Mouse (Mus musculus): ENCODE results near the gene Irx2. TPM values are rescaled to one million over a fixed set of nuclear protein-coding genes. Genes with fewer than 3 reads are reported as not detected.
A peak's percentile ranks its signal among the peaks of the same experiment; 100 is the strongest.

The Irx2 gene
- polyA plus RNA-seq (2012; rRNA removed), result 1.0 and 2.0 TPM in 2 replicates

DNA sequence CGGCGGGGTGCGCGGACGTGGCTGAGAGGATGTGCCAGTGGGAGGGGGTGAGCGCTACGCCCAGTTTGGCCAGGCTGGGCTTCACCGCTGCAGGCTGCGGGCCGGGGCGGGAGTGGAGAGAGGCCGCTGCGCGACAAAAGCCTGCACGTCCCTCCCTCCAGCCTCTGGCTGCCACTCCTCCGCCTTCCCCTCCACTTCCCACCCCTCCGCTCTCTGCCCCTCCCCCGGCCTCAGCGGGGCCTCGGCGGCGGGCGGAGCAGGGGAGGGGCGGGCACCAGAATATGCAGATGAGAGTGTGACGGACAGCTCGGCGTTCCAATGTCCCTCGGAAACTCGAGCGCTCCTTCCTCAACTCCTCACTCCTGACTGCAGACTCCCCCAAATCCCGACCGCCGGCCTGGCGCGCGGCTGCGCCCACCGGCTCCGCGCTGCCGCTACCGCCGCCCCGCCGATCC lies at the start of gene Irx2:
Gene Irx2, plus strand, starts transcription at position 359 of the 455 bp plus-strand sequence.
- peak; percentile 54 for DNase-seq (ENCODE audit: low spot score)

DNA sequence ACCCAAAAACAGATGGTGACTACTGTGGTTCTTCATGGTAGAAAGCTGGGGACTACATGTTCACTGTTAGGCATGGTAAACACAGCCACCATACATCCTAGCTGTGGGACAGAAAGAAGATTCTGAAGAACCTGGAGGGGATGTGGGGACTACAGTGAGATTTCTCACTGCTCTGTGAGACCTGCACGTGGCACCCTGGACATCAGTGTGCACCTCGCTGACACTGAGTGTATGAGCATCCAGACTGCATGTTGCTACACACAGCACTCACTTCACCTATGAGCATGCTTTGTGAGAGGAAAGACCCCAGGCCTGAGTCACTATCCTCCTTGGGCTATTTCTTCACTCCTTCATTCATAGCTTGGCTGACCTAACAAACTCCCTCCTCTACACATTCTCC lies 47.3 kb upstream of the Irx2 start:
- no peak for DNase-seq (ENCODE audit: low spot score)

DNA sequence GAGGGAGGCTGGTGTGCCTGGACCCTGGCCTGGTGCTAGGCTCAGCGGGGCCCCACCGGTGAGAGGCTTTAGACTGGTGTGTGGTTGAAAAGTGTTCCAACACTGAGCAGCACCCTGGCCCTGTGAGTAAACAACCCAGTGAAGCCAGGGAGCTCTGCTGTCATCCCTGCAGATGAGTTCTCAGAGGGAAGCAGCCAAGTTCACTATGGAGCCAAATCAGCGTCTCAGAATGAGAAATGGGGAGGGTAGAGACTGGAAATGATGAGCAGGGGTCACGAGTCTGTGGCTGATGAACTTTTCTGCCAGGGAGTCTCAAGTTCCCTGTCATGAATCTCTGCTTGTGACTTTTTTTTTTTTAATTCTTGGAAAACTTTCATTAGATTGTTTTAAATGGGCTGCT lies 36.1 kb upstream of the Irx2 start:
- no peak for DNase-seq (ENCODE audit: low spot score)

DNA sequence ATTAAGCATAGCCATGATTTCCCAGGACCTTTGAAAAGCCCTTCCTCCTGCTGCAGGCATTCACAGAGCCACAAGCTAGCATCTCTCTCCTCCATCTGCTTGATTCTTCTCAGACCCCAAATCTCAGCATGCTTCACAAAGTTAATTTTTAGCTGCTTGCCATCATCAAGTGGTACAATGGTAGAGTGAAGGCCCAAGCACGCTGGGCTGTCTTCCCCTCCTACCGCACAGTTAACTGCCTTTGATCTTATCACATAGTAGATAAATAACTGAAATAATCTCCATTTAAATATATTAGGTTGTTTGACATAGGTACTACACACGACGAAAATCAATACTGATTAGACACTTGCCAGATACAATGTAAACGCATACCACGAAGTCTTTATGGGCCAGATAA lies 35.3 kb upstream of the Irx2 start:
- no peak for DNase-seq (ENCODE audit: low spot score)

DNA sequence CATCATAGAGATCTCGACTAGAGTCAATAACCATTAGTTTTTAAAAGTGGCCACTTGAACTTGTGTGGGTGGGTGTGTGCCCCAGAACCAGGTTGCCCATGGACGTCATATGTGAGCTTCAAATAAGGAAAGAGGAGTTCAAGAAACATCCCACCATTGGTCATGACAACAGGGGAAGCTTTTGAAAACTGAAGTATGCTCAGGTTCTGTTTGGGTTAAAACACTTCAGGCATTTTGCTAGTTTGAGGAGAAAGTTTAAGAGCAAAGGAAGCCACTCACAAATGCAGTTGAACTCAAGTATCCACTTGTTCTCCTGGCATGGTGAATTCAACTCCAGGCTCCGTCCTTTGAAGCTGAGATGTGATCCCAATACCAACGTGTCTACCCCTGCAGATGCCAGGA lies 34.9 kb upstream of the Irx2 start:
- DNase-seq (ENCODE audit: low spot score), result no peak

DNA sequence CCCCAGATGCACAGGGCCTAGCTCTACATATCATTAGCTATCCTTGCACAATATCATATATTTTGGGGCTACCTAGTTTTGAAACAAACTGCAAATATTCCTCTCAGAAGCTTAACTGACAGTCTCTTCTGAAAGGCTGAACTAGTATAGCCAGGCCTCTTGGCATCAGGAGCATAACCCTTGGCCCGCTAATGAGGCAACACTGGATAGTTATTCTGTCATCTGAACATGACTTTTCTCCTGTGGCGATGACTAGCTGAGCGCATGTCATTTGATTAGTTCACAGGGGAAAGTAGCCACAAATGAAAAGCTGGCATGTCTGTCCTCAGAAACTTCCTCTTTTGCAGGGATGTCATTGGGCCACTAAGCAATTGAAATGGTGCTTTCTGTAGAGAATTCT lies 29.4 kb upstream of the Irx2 start:
- no peak for DNase-seq (ENCODE audit: low spot score)

DNA sequence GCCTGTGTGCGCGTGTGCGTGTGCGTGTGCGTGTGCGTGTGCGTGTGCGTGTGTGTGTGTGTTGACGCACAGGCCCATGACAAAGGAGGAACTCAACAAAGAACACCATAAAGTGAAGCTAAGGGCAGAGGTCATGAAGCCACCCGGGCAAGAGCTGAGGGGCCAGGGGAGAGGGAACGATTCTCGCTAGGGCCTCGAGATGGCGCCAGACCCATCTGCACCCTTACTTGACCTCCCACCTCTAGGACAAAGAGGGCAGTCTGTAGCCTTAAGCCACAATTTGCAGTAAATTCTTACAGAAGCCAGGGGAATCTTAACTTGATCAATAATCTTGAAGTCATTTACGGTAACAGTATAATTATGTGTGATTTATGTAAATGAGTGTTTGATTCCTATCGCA lies 19.9 kb upstream of the Irx2 start:
- DNase-seq (ENCODE audit: low spot score), result no peak

DNA sequence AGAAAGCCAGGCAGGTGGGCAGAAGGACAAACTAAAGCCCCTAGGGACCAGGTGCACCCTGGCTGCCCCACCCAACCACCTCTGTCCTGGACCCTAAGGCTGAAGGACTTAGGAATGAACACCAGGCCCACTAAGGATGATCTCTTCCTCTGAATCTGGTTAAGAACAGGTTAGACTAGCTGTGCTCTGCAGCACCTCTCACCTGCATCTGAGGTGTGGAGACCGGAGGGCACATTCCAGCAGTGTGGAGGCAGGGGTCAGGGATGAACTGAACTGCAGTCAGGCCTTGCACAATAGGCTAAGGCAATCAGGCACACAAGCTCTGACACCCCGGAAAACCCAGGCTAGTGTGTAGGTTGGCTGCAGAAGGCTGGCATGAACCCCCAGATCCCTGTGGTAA lies 18.3 kb upstream of the Irx2 start:
- DNase-seq (ENCODE audit: low spot score), result no peak

DNA sequence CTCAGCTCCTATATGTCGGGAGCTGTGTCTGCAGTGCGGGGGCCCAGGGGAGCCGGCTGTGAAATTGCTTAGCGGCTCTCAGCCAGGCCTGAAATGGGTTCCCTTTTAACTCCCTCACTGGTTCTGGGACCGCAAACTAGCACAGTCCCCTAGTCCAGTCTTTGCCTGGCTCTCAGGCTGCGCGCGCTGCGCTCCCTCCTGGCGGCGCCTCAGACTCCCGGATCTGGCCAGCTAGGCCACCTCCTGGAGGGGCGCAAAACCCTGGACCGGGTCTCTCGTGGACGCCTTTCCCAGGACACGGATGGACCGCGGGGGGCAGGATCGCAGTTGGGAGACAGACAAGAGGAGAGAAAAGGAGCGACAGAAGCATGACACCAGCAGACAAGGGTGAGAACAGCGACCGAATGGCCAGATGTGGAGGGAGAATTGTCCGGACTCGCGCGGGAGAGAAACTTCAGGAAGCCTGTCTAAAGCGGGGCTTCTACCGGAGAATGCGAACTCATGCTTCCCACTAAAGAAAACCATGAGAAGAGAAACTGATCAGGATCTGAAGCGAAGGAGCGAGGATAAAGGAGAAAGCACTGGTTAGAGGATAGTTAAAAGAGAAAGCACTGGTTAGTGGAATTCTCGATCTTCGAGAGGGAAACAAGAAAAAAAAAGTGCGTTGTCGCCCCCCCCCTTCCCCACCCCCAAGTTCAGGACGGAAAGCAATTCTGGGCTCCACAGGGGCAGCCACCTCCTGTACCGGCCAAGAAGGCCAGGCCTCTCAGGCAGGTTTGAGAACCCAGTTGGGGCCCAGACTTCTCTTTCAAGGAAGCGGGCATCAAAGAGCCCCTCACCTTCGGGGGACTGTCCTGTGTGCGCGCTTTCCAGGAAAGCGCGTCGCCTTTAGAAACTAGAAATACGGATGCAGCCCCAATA lies 4.4 kb upstream of the Irx2 start:
- DNase-seq (ENCODE audit: low spot score), result no peak

DNA sequence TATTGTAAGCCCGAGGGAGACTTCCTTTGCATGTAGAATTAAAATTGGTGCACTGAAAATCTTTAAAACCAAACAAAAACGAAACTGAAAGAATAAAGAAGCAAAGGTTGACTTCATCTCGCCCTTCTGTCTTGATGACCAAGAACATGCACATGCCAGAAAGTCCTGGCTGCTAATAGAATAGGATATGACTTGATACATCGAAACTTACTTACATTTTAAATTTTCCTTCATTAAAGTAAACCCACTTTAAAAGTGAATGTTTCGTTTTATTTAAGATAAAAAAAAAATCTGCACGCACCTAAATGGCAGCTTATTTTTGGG lies 3.8 kb upstream of the Irx2 start:
- DNase-seq (ENCODE audit: low spot score), result no peak

DNA sequence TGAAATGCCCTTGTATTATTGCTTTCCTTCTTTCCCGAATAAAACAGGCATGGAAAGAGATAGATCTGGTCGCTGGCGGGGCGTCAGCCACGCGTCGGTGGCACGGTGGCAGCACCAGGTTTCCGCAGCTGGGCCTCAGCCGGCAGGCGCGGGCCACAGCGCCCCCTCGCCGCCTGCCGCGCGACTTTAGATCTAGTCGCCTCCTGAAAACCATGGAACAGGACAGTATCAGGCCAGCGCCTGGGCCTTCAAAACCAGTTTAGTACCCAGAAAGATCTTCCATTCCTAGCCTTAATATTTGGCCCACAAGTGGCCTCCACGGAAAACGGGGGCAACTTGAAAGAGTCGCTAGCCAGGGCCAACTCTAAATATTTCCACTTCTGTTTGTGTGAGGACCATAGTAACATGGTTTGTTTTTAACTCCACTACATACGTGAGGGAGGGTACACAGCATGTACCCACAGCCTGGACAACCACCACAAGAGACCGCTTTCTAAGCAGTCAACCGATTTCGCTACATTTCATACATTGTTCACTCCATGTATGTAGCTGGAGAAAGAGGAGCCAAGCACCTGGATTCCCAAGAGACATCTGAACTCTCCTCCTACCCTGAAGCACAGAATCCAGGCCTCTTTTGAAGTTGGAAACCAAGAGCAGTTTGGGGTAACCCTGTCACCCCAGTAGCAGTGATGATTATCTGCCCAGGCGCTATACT lies 3.2 kb upstream of the Irx2 start:
- no peak for DNase-seq (ENCODE audit: low spot score)

DNA sequence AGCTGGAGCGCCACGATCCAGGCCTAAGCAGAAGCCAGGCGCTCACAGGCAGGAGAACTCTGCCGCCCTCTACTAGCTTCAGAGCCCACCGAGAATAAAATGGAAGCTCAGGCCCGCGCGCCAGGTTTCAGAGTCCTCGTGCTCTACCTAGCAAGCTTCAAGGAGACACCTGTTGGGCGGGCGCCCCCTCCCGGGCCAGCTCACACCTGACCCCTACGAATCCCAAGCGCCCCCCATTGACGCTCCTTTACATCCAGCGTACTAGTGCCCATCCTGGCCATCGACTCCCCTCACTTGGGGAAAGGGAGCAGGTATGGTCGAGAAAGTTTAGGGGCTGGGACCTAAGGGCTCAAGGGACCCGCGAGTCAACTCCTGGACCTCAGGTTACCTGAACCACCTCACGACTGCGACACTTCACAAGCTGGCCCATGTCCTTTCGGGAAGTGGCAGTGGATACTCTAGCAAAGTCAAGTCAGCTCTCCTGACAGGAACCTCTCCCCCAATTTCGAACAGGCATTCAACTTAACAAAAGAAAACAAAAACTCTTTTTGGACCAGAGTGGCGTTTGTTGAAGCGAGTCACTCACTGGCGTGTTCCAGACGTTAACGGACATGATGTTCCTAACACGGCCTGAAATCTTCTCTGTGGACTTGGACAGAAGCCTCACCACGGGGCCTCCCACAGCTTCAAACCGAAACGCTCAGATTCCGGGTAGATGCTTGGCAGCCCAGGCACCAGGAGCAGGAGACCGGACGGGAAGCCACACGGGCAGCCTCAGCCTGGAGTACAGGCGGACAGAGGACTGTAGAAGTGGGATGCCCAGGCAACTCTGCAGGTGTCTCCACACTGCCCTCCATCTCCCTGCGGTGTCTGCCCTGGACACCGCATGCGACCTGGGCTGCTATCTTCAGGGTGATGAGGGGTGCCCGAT lies 964 bp upstream of the Irx2 start:
- no peak for DNase-seq (ENCODE audit: low spot score)

DNA sequence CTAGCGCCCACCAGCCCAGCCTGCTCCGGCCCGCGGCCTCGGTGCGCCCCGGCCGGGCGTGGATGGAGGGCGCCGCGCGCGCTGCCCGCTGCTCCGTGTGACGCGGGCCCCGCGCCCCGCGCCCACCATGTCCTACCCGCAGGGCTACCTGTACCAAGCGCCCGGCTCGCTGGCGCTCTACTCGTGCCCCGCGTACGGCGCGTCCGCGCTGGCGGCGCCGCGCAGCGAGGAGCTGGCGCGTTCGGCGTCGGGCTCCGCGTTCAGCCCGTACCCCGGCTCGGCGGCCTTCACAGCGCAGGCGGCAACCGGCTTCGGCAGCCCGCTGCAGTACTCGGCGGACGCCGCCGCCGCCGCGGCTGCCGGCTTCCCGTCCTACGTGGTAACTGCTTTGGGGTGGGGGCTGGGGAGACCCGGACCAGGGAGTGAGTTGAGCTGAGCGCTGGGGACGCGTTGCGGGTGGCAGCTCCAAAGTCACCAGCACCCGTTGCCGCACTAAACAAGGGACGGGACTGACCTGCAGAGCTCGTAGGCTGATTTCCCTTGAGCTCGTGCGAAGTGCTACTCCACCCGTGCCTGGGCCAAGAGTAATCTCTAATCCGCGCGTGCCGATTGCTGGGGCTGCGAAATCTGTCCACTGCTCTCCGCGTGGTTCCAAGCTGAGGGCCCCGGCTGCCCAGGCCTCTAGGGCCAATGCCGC lies 463 bp downstream of the Irx2 start:
- DNase-seq (ENCODE audit: low spot score), result no peak

DNA sequence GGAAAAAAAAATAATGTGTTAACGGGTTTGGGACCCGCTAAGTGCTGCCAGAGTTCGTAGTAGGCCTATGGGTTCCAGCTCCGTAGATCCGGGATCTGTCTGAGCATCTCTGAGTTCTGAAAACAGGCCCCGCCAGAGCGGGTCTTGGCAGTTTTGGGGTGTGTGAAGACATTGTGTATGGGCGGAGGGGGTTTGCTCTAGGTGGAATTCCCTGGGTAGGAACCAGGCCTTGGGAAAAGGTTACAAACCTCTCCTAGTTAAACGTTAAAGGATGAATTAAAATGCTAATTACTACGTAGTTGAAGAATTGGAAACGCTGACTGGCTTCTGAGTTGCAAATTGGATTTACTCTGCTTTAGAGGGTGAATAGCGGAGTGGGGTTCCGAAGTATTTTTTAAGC lies 1.2 kb downstream of the Irx2 start:
- DNase-seq (ENCODE audit: low spot score), result no peak

DNA sequence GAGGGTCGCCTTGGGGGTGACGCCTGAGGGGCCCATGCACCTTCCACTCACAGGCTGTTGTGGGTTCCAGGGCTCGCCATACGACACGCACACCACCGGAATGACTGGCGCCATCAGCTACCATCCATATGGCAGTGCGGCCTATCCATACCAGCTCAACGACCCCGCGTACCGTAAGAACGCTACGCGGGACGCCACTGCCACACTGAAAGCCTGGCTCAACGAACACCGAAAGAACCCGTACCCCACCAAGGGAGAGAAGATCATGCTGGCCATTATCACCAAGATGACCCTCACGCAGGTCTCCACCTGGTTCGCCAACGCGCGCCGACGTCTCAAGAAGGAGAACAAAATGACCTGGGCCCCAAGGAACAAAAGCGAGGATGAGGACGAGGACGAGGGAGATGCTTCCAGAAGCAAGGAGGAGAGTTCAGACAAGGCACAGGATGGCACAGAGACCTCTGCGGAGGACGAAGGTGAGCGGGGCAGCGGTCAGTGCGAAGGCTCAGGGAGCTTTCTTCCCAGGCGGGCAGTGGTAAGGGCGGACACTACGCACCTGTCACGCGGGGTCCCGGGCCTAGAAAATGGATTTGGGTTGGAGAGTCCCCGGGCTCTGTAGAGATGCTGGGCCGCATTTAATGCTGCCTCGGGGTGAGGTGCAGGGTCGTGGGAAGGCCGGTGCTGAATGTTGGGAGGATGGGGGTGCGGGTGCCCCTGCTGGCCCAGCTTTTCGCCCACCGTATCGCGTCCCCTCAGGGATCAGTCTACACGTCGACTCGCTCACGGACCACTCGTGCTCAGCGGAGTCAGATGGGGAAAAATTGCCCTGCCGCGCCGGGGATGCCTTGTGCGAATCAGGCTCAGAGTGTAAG lies 2.1 kb downstream of the Irx2 start:
- no peak for DNase-seq (ENCODE audit: low spot score)

DNA sequence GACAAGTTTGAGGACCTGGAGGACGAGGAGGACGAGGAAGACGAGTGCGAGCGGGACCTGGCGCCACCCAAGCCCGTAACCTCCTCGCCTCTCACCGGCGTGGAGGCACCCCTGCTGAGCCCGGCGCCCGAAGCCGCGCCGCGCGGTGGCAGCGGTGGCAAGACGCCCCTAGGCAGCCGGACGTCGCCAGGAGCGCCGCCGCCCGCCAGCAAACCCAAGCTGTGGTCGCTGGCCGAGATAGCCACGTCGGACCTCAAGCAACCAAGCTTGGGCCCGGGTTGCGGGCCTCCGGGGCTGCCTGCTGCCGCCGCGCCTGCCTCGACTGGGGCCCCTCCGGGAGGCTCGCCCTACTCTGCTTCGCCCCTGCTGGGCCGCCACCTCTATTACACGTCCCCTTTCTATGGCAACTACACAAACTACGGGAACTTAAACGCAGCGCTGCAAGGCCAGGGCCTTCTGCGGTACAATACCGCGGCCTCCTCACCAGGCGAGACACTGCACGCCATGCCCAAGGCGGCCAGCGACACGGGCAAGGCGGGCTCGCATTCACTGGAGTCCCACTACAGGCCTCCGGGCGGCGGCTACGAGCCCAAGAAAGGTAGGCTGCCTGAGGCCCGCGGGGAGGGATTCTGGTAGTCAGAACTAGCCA lies 2.9 kb downstream of the Irx2 start:
- DNase-seq (ENCODE audit: low spot score), result no peak

DNA sequence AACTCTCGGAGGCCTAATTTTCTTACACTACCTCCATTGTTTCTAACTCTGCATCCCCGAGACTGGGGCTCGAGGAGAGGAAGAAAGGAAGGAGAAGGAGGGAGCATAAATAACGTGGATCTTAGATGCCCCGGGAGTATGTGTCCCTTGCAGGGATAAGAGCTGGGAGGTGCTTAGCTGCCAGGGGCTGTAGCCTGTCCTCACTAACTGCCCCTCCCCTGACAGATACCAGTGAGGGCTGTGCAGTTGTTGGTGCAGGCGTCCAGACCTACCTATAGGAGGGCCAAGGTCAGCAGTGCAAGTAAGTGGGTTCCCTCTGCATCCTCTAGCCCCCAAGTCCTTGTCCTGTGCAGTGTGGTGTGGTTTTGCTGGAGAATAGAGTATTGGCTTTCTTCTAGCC lies 3.7 kb downstream of the Irx2 start:
- DNase-seq (ENCODE audit: low spot score), result no peak

DNA sequence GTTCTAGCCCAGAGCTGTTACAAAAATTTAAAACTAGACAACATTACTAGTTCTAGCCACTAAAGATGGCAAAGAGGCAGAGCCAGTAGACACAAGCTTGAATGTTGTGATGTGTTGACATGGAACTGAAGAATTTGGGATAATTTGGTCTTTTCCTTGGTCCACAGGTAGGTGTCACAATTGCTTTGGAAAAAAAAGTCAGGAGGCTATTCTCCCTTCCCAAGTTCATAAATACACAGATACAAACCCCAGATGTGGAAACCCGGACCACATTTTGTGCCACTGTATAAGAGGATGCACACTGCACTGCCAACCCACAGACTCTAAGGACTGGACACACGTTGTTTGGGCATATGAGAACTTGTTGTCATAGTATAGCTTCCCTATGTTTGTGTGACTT lies 4.5 kb downstream of the Irx2 start:
- DNase-seq (ENCODE audit: low spot score), result no peak

DNA sequence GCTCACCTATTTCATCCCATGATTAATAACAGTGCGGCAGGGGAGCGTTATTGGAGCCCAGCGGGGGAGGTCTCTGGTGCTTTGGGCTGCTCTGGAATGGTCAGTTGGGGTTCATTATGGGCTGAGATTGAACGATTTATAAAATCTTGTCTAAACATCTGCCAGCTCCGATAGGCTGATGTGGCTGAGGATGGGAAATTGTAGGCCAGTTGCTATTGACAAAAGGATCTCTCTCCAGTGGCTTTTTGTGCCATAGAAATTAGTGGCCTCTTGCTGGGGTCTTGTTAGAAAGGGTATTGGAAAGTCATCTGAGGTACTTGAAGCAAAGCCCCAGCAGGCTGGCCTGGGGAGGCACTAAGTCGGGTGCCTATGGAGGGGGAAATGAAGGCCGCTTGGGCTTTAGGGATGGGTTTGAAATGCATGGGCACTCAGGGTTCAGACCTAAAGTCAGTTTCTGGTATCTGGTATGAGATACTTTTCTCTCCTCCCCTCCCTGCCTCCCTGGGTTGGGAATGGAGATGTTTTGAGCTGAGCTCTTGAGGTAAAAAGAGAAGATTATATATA lies 6.2 kb downstream of the Irx2 start:
- no peak for DNase-seq (ENCODE audit: low spot score)
